Mouse (Mus musculus): Measurements from ENCODE around the gene Amz2.

DNA sequence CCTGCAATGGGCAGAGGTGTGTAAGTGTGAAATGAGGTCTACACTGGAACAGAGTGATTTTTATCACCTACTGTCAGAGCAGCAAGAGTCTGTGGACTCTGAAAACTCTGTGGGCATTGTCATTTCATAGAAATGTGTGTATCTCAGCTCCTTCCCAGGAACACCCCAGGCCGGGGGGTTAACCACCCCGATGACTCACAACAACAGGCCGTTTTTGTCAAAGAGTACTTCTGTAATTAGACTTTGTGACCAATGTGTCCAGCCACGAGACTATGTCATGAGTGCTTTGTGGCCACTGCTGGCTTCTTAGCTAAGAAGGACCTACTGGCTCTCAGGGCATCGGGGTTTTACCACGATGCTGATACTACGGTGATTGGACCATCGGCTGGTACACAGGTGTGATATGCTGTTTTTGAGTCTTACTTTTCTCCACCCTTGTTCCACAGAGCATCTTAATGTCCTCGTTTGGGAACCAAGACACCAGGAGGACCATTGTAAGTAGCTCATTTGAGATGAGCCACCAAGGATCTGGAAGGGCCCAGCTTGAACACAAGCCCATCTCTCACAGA is 8.2 kb upstream of the Amz2 start:
- TF ChIP-seq CTCF (IDR thresholded peaks at IDR 0.05; ENCODE audit: borderline replicate concordance, insufficient read depth, low read depth, low read length) (no peak), POLR2A (IDR thresholded peaks at IDR 0.05; ENCODE audit: borderline replicate concordance, insufficient read depth, low read length) (no peak)
